Mouse (Mus musculus) liver, embryonic 14.5 days (tissue): ENCODE measurements around the gene Recql.

ENCODE experiments used
- CTCF ChIP-seq: IDR thresholded peaks from 2 replicates; pipeline ENCODE4 v1.5.1; 2016; ENCODE audit warnings: antibody characterized with exemption, low read depth, control low read depth
- EP300 ChIP-seq: IDR thresholded peaks from 2 replicates; pipeline ENCODE4 v1.6.1; 2016; ENCODE audit warnings: antibody characterized with exemption, low read depth

DNA sequence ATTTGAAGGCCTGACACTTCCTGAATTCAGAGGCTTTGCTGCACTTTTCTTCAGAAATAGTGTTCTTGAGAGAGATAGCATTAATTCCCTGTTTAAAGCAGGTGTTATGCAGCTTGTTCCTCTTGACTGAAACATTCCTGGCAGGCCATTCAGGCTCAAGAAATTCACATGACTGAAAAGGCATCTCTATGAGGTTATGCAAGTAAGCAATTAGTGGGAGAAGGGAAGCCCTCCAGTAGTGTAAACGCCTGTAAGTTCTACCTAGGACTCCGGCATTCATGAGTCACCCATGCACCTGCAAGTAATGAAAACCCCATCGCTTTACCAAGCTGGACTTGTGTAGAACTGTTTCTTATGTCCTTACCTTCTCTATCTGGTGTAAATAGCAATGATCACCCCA is 17.3 kb downstream of the Recql start:
- TF ChIP-seq CTCF (no peak), EP300 (no peak)
